Mouse (Mus musculus): ENCODE data around the gene Cyb5d1.

Cyb5d1 gene

GRCm38 (mm10) chr11:69416509-69416908 lies 21.1 kb upstream of the Cyb5d1 start:
- no peak for DNase-seq (ENCODE audit: inconsistent age in 2 of 2, low spot score in 1 of 2)

GRCm38 (mm10) chr11:69415668-69416451 lies 20.4 kb upstream of the Cyb5d1 start:
- peak; percentile 62 to 82 for DNase-seq (ENCODE audit: inconsistent age in 2 of 2, low spot score in 1 of 2)

GRCm38 (mm10) chr11:69415327-69415667 lies 19.9 kb upstream of the Cyb5d1 start:
- DNase-seq (ENCODE audit: inconsistent age in 2 of 2, low spot score in 1 of 2) = peak in 1 of 2 experiments; percentile 63

GRCm38 (mm10) chr11:69414421-69415326 lies 19.2 kb upstream of the Cyb5d1 start:
- peak; percentile 18 to 44 for DNase-seq (ENCODE audit: inconsistent age in 2 of 2, low spot score in 1 of 2)

GRCm38 (mm10) chr11:69413221-69414181 lies 18.1 kb upstream of the Cyb5d1 start, which contains the start of gene Kdm6b:
Gene Kdm6b (minus strand): TSS chr11:69413675.
- DNase-seq (ENCODE audit: inconsistent age in 2 of 2, low spot score in 1 of 2) = peak; percentile 37 to 67

GRCm38 (mm10) chr11:69412548-69412947 lies 17.1 kb upstream of the Cyb5d1 start:
- peak in 1 of 2 experiments; percentile 33 for DNase-seq (ENCODE audit: inconsistent age in 2 of 2, low spot score in 1 of 2)

- DNase-seq (ENCODE audit: inconsistent age in 2 of 2, low spot score in 1 of 2) = peak; percentile 89 to 95
Measured at GRCm38 (mm10) chr11:69411538-69412203, 16.2 kb upstream of the Cyb5d1 start.

GRCm38 (mm10) chr11:69411073-69411535 lies 15.7 kb upstream of the Cyb5d1 start:
- DNase-seq (ENCODE audit: inconsistent age in 2 of 2, low spot score in 1 of 2) = peak; percentile 95 to 99

GRCm38 (mm10) chr11:69410310-69411072 lies 15.1 kb upstream of the Cyb5d1 start:
- DNase-seq (ENCODE audit: inconsistent age in 2 of 2, low spot score in 1 of 2) = peak; percentile 85 to 95

- peak in 1 of 2 experiments; percentile 92 for DNase-seq (ENCODE audit: inconsistent age in 2 of 2, low spot score in 1 of 2)
Measured at GRCm38 (mm10) chr11:69410045-69410309, 14.5 kb upstream of the Cyb5d1 start.

- DNase-seq (ENCODE audit: inconsistent age in 2 of 2, low spot score in 1 of 2) = peak; percentile 88 to 97
Measured at GRCm38 (mm10) chr11:69409378-69410044, 14.1 kb upstream of the Cyb5d1 start.

- peak; percentile 89 to 96 for DNase-seq (ENCODE audit: inconsistent age in 2 of 2, low spot score in 1 of 2)
Measured at GRCm38 (mm10) chr11:69408541-69409377, 13.3 kb upstream of the Cyb5d1 start.

- DNase-seq (ENCODE audit: inconsistent age in 2 of 2, low spot score in 1 of 2) = peak in 1 of 2 experiments; percentile 41
Measured at GRCm38 (mm10) chr11:69407724-69408004, 12.2 kb upstream of the Cyb5d1 start.

GRCm38 (mm10) chr11:69406867-69407723 lies 11.7 kb upstream of the Cyb5d1 start:
- DNase-seq (ENCODE audit: inconsistent age in 2 of 2, low spot score in 1 of 2) = peak in 1 of 2 experiments; percentile 43

GRCm38 (mm10) chr11:69406282-69406681 lies 10.9 kb upstream of the Cyb5d1 start:
- DNase-seq (ENCODE audit: inconsistent age in 2 of 2, low spot score in 1 of 2) = peak in 1 of 2 experiments; percentile 41

- no peak for DNase-seq (ENCODE audit: inconsistent age in 2 of 2, low spot score in 1 of 2)
Measured at GRCm38 (mm10) chr11:69405397-69406200, 10.2 kb upstream of the Cyb5d1 start.
